Mouse (Mus musculus) erythroblast, embryonic 14.5 days (primary cell): ENCODE results near the gene Washc4. TPM values are rescaled to one million over a fixed set of nuclear protein-coding genes. Genes with fewer than 3 reads are reported as not detected.

Source experiments
- H3K27me3 ChIP-seq: 2 replicates; pipeline ENCODE4 v1.6.1; 2012; ENCODE audit warnings: inconsistent platforms; ENCODE audit not compliant: control insufficient read depth
- H3K36me3 ChIP-seq: 2 replicates; pipeline ENCODE4 v1.6.1; 2012; ENCODE audit warnings: mild to moderate bottlenecking, inconsistent platforms; ENCODE audit not compliant: control insufficient read depth
- H3K4me1 ChIP-seq: 2 replicates; pipeline ENCODE4 v1.6.1; 2012; ENCODE audit warnings: inconsistent platforms; ENCODE audit not compliant: control insufficient read depth
- H3K4me3 ChIP-seq: replicated peaks from 2 replicates; pipeline ENCODE3; 2012; ENCODE audit warnings: moderate library complexity, mild to moderate bottlenecking, inconsistent platforms
- H3K9me3 ChIP-seq: 2 replicates; pipeline ENCODE4 v1.6.1; 2012; ENCODE audit warnings: low read length, inconsistent platforms, mixed read lengths; ENCODE audit not compliant: control insufficient read depth
- GATA1 ChIP-seq: IDR thresholded peaks from 2 replicates; pipeline ENCODE4 v1.6.1; 2012; ENCODE audit warnings: low read length, inconsistent platforms, mixed read lengths
- TAL1 ChIP-seq: IDR thresholded peaks from 3 replicates; pipeline ENCODE4 v1.6.1; 2012; ENCODE audit warnings: low read length, inconsistent platforms, mixed read lengths
- polyA plus RNA-seq: library from polyadenylated mRNA; stranded (reverse); fragments of >175 nt; gene quantifications from 2 replicates; pipeline ENCODE4 v1.2.3, GENCODE M21; 2012

Washc4 gene
- polyA plus RNA-seq, 1 experiment, result not detected

GRCm38 (mm10) chr10:83644167-83644566, 100.6 kb downstream of the Washc4 start:
- TF ChIP-seq GATA1 (no peak), TAL1 (no peak)
- Histone ChIP-seq H3K9me3 (no peaks in the 10 kb centered on the region), H3K4me3 (no peak overlapping the region), H3K27me3 (peaks cover 45% of the 10 kb centered on the region), H3K4me1 (peaks cover 40% of the 10 kb centered on the region), H3K36me3 (no peaks in the 10 kb centered on the region)

- TF ChIP-seq TAL1 (peak; percentile 61), GATA1 (no peak)
- Histone ChIP-seq H3K36me3 (no peaks in the 10 kb centered on the region), H3K4me3 (peak overlapping the region; percentile 21), H3K4me1 (peaks cover 40% of the 10 kb centered on the region), H3K27me3 (peaks cover 54% of the 10 kb centered on the region), H3K9me3 (no peaks in the 10 kb centered on the region)
These were observed 101.5 kb downstream of the Washc4 start for GRCm38 (mm10) chr10:83644865-83645715.

- Histone ChIP-seq H3K27me3 (peaks cover 57% of the 10 kb centered on the region), H3K4me1 (peaks cover 40% of the 10 kb centered on the region), H3K4me3 (no peak overlapping the region), H3K9me3 (no peaks in the 10 kb centered on the region), H3K36me3 (no peaks in the 10 kb centered on the region)
- TF ChIP-seq TAL1 (no peak), GATA1 (no peak)
These were observed 102.1 kb downstream of the Washc4 start for GRCm38 (mm10) chr10:83645716-83645990.

Other genes with a start within 250 kb of the Washc4 start
- gene Slc41a2, start 205.9 kb upstream of the Washc4 start, polyA plus RNA-seq, result not detected in 2 replicates
- gene D10Wsu102e, start 183.5 kb upstream of the Washc4 start, polyA plus RNA-seq, result 0.01 TPM in 2 replicates
- gene Aldh1l2, start 9.6 kb upstream of the Washc4 start, polyA plus RNA-seq, result not detected in 2 replicates
- 0.04 and 0.13 TPM in 2 replicates for gene Appl2, start 105.0 kb downstream of the Washc4 start, polyA plus RNA-seq
- not detected in 2 replicates for gene 1500009L16Rik, start 179.1 kb downstream of the Washc4 start, polyA plus RNA-seq